Mouse (Mus musculus): ENCODE measurements around the gene Gab2.

The Gab2 gene

GRCm38 (mm10) chr7:97344655-97345054 is 263.3 kb downstream of the Gab2 start:
- DNase-seq (ENCODE audit: extremely low spot score, low spot score) = no peak

- no peak for DNase-seq (ENCODE audit: extremely low spot score, low spot score)
These were observed 264.0 kb downstream of the Gab2 start for GRCm38 (mm10) chr7:97345229-97345871.

- no peak for DNase-seq (ENCODE audit: extremely low spot score, low spot score)
These were observed 264.9 kb downstream of the Gab2 start for GRCm38 (mm10) chr7:97346111-97346821.

- DNase-seq (ENCODE audit: extremely low spot score, low spot score) = no peak
These were observed 265.4 kb downstream of the Gab2 start for GRCm38 (mm10) chr7:97346822-97347166.

GRCm38 (mm10) chr7:97347464-97347863 is 266.1 kb downstream of the Gab2 start:
- DNase-seq (ENCODE audit: extremely low spot score, low spot score) = no peak

GRCm38 (mm10) chr7:97348318-97348717 is 266.9 kb downstream of the Gab2 start:
- DNase-seq (ENCODE audit: extremely low spot score, low spot score) = no peak

- DNase-seq (ENCODE audit: extremely low spot score, low spot score) = no peak
These were observed 267.4 kb downstream of the Gab2 start for GRCm38 (mm10) chr7:97348836-97349235.

GRCm38 (mm10) chr7:97349438-97349837 is 268.1 kb downstream of the Gab2 start:
- no peak for DNase-seq (ENCODE audit: extremely low spot score, low spot score)

GRCm38 (mm10) chr7:97350891-97351290 is 269.5 kb downstream of the Gab2 start:
- no peak for DNase-seq (ENCODE audit: extremely low spot score, low spot score)

GRCm38 (mm10) chr7:97351792-97352513 is 270.6 kb downstream of the Gab2 start:
- no peak for DNase-seq (ENCODE audit: extremely low spot score, low spot score)

GRCm38 (mm10) chr7:97353356-97353755 is 272.0 kb downstream of the Gab2 start:
- no peak for DNase-seq (ENCODE audit: extremely low spot score, low spot score)

- no peak for DNase-seq (ENCODE audit: extremely low spot score, low spot score)
These were observed 273.9 kb downstream of the Gab2 start for GRCm38 (mm10) chr7:97355068-97355841.

GRCm38 (mm10) chr7:97356253-97356652 is 274.9 kb downstream of the Gab2 start:
- DNase-seq (ENCODE audit: extremely low spot score, low spot score) = no peak

GRCm38 (mm10) chr7:97356875-97357276 is 275.5 kb downstream of the Gab2 start:
- DNase-seq (ENCODE audit: extremely low spot score, low spot score) = no peak

GRCm38 (mm10) chr7:97357840-97358239 is 276.5 kb downstream of the Gab2 start:
- DNase-seq (ENCODE audit: extremely low spot score, low spot score) = no peak

- DNase-seq (ENCODE audit: extremely low spot score, low spot score) = no peak
These were observed 277.0 kb downstream of the Gab2 start for GRCm38 (mm10) chr7:97358347-97358746.

Data from neural tube, embryonic 10.5 days (tissue).